Mouse (Mus musculus) fat pad, adult 2 months (tissue): Measurements from ENCODE around the gene Dus1l.
"Not testable (repeated sequence)": the region's sequence is repeated elsewhere in the genome, so short reads cannot be mapped to it uniquely, and the experiment has no call there.

Experiments used
- DNase-seq: peaks from one replicate; pipeline ENCODE4 v3.0.0-alpha.2; 2011; ENCODE audit warnings: low read depth, low spot score; ENCODE audit errors: extremely low read depth

Gene Dus1l

GRCm38 (mm10) chr11:120779876-120780275 is 16.3 kb downstream of the Dus1l start:
- DNase-seq, result no peak

GRCm38 (mm10) chr11:120777123-120777522 is 19.1 kb downstream of the Dus1l start:
- no peak for DNase-seq

GRCm38 (mm10) chr11:120775774-120776469 is 20.3 kb downstream of the Dus1l start:
- no peak for DNase-seq

GRCm38 (mm10) chr11:120773463-120774190 is 22.6 kb downstream of the Dus1l start:
- no peak for DNase-seq

- no peak for DNase-seq
Observed at GRCm38 (mm10) chr11:120772749-120773148, 23.5 kb downstream of the Dus1l start.

- DNase-seq, result no peak
Observed at GRCm38 (mm10) chr11:120768206-120768605, 28.0 kb downstream of the Dus1l start.

- not testable (repeated sequence) for DNase-seq
Observed at GRCm38 (mm10) chr11:120767023-120767422, 29.2 kb downstream of the Dus1l start.

- DNase-seq, result not testable (repeated sequence)
Observed at GRCm38 (mm10) chr11:120763121-120763999, 32.8 kb downstream of the Dus1l start.

GRCm38 (mm10) chr11:120762672-120763041 is 33.5 kb downstream of the Dus1l start, which contains the start of gene Hmga1b:
Gene Hmga1b (plus strand): TSS chr11:120762794.
- DNase-seq, result not testable (repeated sequence)

- no peak for DNase-seq
Observed at GRCm38 (mm10) chr11:120761811-120762671, 34.2 kb downstream of the Dus1l start.

- no peak for DNase-seq
Observed at GRCm38 (mm10) chr11:120760236-120760635, 36.0 kb downstream of the Dus1l start.

GRCm38 (mm10) chr11:120751606-120752005 is 44.6 kb downstream of the Dus1l start:
- DNase-seq, result no peak

GRCm38 (mm10) chr11:120749430-120749829 is 46.8 kb downstream of the Dus1l start:
- no peak for DNase-seq

GRCm38 (mm10) chr11:120747974-120748373 is 48.2 kb downstream of the Dus1l start:
- no peak for DNase-seq

- DNase-seq, result no peak
Observed at GRCm38 (mm10) chr11:120744121-120744701, 52.0 kb downstream of the Dus1l start.

GRCm38 (mm10) chr11:120740981-120741380 is 55.2 kb downstream of the Dus1l start:
- DNase-seq, result no peak
